Mouse (Mus musculus) midbrain, embryonic 13.5 days (tissue): ENCODE data around the gene Fam162a. TPM values are rescaled to one million over a fixed set of nuclear protein-coding genes. Genes with fewer than 3 reads are reported as not detected.
"Not testable (repeated sequence)": the region's sequence is repeated elsewhere in the genome, so short reads cannot be mapped to it uniquely, and the experiment has no call there.

Source experiments
- ATAC-seq: fragments of 200-750 bp; cut with Nextera tagmentation; 2 replicates; pipeline ENCODE4 v1.8.0; 2017; ENCODE audit warnings: mild to moderate bottlenecking, moderate TSS enrichment, moderate library complexity
- H3K27ac ChIP-seq: fragments of 300-500 bp; sonication (generic); 2 replicates; pipeline ENCODE4 v1.5.1; 2015; ENCODE audit warnings: inconsistent platforms, mild to moderate bottlenecking, moderate library complexity
- H3K27me3 ChIP-seq: fragments of 300-500 bp; sonication (generic); 2 replicates; pipeline ENCODE4 v1.6.1; 2015; ENCODE audit warnings: mild to moderate bottlenecking, inconsistent platforms
- H3K36me3 ChIP-seq: fragments of 300-500 bp; sonication (generic); 2 replicates; pipeline ENCODE4 v1.6.1; 2015; ENCODE audit warnings: mild to moderate bottlenecking, inconsistent platforms
- H3K4me1 ChIP-seq: fragments of 300-500 bp; sonication (generic); replicated peaks from 2 replicates; pipeline ENCODE4 v1.6.1; 2015; ENCODE audit warnings: inconsistent platforms
- H3K4me2 ChIP-seq: fragments of 300-500 bp; sonication (generic); replicated peaks from 2 replicates; pipeline ENCODE4 v1.6.1; 2015; ENCODE audit warnings: moderate library complexity, mild to moderate bottlenecking, inconsistent platforms
- H3K4me3 ChIP-seq: fragments of 300-500 bp; sonication (generic); replicated peaks from 2 replicates; pipeline ENCODE4 v1.5.1; 2015; ENCODE audit warnings: mild to moderate bottlenecking, inconsistent platforms
- H3K9ac ChIP-seq: fragments of 300-500 bp; sonication (generic); replicated peaks from 2 replicates; pipeline ENCODE4 v1.6.1; 2015; ENCODE audit warnings: mild to moderate bottlenecking, inconsistent platforms
- H3K9me3 ChIP-seq: fragments of 300-500 bp; sonication (generic); 2 replicates; pipeline ENCODE4 v1.6.1; 2016; ENCODE audit warnings: mild to moderate bottlenecking, inconsistent platforms
- WGBS: fragments of 180-500 bp; shearing (Covaris S2); methylation state at CpG from one replicate; pipeline ENCODE4 v1.1.7; 2015; 5-methylcytosine and 5-hydroxymethylcytosine counted together
- polyA plus RNA-seq: library from polyadenylated mRNA; unstranded; fragments of >200 nt; fragmentation: Nextera tagmentation; extraction: Ambion mirVana; gene quantifications from 2 replicates; pipeline ENCODE4 v1.2.1, GENCODE M21; 2015

The Fam162a gene
- polyA plus RNA-seq = 158 and 170 TPM in 2 replicates

- Histone ChIP-seq H3K9ac (peak within 1 kb of the TSS; percentile 84), H3K9me3 (no peaks in the 10 kb centered on the region), H3K4me2 (peak within 1 kb of the TSS; percentile 79), H3K27ac (peak within 1 kb of the TSS; percentile 98), H3K4me3 (peak within 1 kb of the TSS; percentile 62), H3K4me1 (peaks cover 34% of the 10 kb centered on the region), H3K27me3 (no peaks in the 10 kb centered on the region), H3K36me3 (0 out of 2 replicates have a peak, but pooled peaks cover 3% of the 10 kb centered on the region)
- WGBS = under 1% methylated on average over 81 of the region's 81 CpGs
- peak; percentile 98 for ATAC-seq
Measured at GRCm38 (mm10) chr16:36071450-36072379, at the start of gene Fam162a, which contains the start of gene Ccdc58. Fam162a (minus strand) TSS chr16:36071594. Ccdc58 (plus strand) TSS chr16:36071685.

GRCm38 (mm10) chr16:36115751-36116150 is 44.4 kb upstream of the Fam162a start:
- not testable (repeated sequence) for H3K4me2 ChIP-seq, ATAC-seq, H3K4me1 ChIP-seq, H3K36me3 ChIP-seq, H3K9me3 ChIP-seq, H3K4me3 ChIP-seq, H3K27ac ChIP-seq, H3K9ac ChIP-seq, H3K27me3 ChIP-seq
- 91% methylated on average over 6 of the region's 6 CpGs for WGBS

GRCm38 (mm10) chr16:36111486-36111885 is 40.1 kb upstream of the Fam162a start:
- H3K36me3 ChIP-seq, H3K27ac ChIP-seq, H3K4me2 ChIP-seq, H3K4me3 ChIP-seq, H3K9me3 ChIP-seq, H3K9ac ChIP-seq, H3K4me1 ChIP-seq, H3K27me3 ChIP-seq, ATAC-seq: not testable (repeated sequence)

- no peaks in the 10 kb centered on the region for H3K9me3 ChIP-seq
- H3K27me3 ChIP-seq = no peaks in the 10 kb centered on the region
- H3K4me1 ChIP-seq = no peaks in the 10 kb centered on the region
- no peak overlapping the region for H3K4me3 ChIP-seq
- ATAC-seq = no peak
- H3K9ac ChIP-seq = no peak overlapping the region
- 94% methylated on average over 1 of the region's 1 CpGs for WGBS
- no peak overlapping the region for H3K27ac ChIP-seq
- H3K36me3 ChIP-seq = no peaks in the 10 kb centered on the region
- no peak overlapping the region for H3K4me2 ChIP-seq
Measured at GRCm38 (mm10) chr16:36102211-36102610, 30.8 kb upstream of the Fam162a start.

DNA sequence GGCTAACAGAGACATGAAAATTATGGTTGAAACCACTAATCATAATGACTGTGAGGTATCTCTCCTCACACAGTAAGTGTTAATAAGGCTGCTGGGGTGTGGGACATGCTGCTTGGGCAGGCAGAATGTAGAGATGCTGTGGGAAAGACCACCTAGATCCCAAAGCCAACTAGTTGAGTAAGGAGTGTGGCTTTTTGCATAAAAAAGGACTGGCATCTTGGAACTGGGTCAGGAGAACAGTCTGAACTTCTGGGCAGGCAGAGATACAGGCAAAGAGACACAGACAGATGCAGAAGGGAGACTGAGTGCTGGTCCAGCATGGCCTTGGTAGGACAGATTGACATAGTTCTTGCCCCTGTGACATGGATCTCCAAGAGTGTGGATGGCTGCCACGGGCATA is 30.1 kb upstream of the Fam162a start:
- WGBS = 89% methylated on average over 1 of the region's 1 CpGs
- no peak for ATAC-seq

GRCm38 (mm10) chr16:36097813-36098499 is 26.6 kb upstream of the Fam162a start:
- H3K4me3 ChIP-seq, H3K27me3 ChIP-seq, H3K27ac ChIP-seq, H3K9ac ChIP-seq, H3K9me3 ChIP-seq, H3K4me1 ChIP-seq, H3K36me3 ChIP-seq, H3K4me2 ChIP-seq, ATAC-seq: not testable (repeated sequence)
- WGBS = 95% methylated on average over 12 of the region's 12 CpGs

More for the DNA sequence above, 30.1 kb upstream of the Fam162a start:
- H3K9me3 ChIP-seq = no peaks in the 10 kb centered on the region
- H3K36me3 ChIP-seq = no peaks in the 10 kb centered on the region
- no peak overlapping the region for H3K27ac ChIP-seq
- H3K27me3 ChIP-seq = no peaks in the 10 kb centered on the region
- H3K4me1 ChIP-seq = no peaks in the 10 kb centered on the region
- H3K4me2 ChIP-seq = no peak overlapping the region
- no peak overlapping the region for H3K4me3 ChIP-seq
- no peak overlapping the region for H3K9ac ChIP-seq

- no peaks in the 10 kb centered on the region for H3K4me1 ChIP-seq
- H3K27ac ChIP-seq = no peak overlapping the region
- no peak overlapping the region for H3K9ac ChIP-seq
- no peak overlapping the region for H3K4me3 ChIP-seq
- WGBS = 92% methylated on average over 3 of the region's 3 CpGs
- no peaks in the 10 kb centered on the region for H3K9me3 ChIP-seq
- peaks cover 12% of the 10 kb centered on the region for H3K36me3 ChIP-seq
- H3K4me2 ChIP-seq = no peak overlapping the region
- no peaks in the 10 kb centered on the region for H3K27me3 ChIP-seq
- ATAC-seq = no peak
Measured at GRCm38 (mm10) chr16:36094079-36094478, 22.7 kb upstream of the Fam162a start.

GRCm38 (mm10) chr16:36090785-36091509 is 19.6 kb upstream of the Fam162a start:
- no peak for ATAC-seq
- WGBS = 87% methylated on average over 11 of the region's 11 CpGs

DNA sequence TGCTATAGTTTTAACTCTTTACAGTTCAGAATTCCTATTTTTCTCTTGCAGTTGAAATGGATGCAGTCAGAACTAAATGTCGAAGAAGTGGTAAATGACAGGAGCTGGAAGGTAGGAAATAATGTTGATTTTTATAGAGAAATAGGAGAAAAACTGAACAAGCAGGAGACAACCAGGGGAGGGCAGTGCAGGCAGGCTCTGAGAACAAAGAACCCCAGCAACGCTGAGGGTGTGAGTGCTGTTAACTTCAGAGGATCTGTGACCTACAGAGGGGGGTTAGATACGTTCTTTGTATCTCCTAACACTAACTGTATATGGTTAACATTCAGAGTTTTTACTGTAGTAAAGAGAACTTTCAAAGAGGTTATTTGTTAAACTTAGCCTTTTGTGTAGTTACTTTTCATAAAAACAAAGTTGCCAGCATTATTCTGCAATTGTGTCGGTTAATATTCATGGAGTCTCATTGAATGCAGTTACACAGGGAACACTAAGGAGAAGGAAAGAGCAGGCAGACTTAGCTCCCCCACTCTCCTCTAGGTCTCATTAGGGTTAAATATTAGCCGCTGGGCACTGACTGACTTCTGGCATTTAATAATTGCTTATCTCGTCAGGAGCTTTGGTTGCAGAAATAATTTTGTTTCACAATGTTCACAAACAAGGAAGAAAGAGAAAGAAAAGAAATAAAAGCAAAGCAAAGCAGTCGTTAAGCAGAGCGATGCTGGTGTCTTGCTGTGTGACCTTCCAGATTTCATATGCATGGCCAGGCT is 18.6 kb upstream of the Fam162a start:
- Histone ChIP-seq H3K9ac (no peak overlapping the region), H3K27me3 (no peaks in the 10 kb centered on the region), H3K36me3 (peaks cover 37% of the 10 kb centered on the region), H3K9me3 (no peaks in the 10 kb centered on the region), H3K4me3 (no peak overlapping the region), H3K4me1 (no peaks in the 10 kb centered on the region), H3K4me2 (no peak overlapping the region), H3K27ac (no peak overlapping the region)
- ATAC-seq = no peak
- 79% methylated on average over 8 of the region's 8 CpGs for WGBS

More at GRCm38 (mm10) chr16:36090785-36091509, 19.6 kb upstream of the Fam162a start:
- no peak overlapping the region for H3K9ac ChIP-seq
- H3K4me2 ChIP-seq = no peak overlapping the region
- H3K4me1 ChIP-seq = no peaks in the 10 kb centered on the region
- H3K4me3 ChIP-seq = no peak overlapping the region
- no peaks in the 10 kb centered on the region for H3K9me3 ChIP-seq
- peaks cover 29% of the 10 kb centered on the region for H3K36me3 ChIP-seq
- no peaks in the 10 kb centered on the region for H3K27me3 ChIP-seq
- no peak overlapping the region for H3K27ac ChIP-seq

DNA sequence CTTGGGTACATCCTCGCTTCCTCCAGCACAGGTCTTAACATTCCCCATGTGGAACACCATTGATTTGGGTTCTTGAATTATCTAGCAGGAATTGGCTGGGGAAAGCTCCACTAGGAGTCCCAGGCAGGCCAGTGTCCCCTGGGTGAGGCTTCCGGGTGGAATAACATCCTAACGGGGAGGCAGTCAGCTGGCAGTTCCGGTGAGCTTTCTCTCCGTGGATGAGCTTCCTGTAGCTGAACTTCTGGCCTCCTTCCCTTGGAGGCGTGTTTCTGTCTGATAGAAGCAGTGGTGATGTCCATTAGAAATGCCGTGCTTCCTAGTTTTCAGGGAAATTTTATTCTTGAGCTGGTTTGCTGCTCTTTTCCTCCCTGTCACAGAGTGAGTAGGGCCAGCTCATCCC is 17.7 kb upstream of the Fam162a start:
- Histone ChIP-seq H3K4me2 (no peak overlapping the region), H3K27me3 (no peaks in the 10 kb centered on the region), H3K4me3 (no peak overlapping the region), H3K9ac (no peak overlapping the region), H3K36me3 (peaks cover 39% of the 10 kb centered on the region), H3K4me1 (no peaks in the 10 kb centered on the region), H3K9me3 (no peaks in the 10 kb centered on the region), H3K27ac (no peak overlapping the region)
- WGBS = 88% methylated on average over 7 of the region's 7 CpGs
- ATAC-seq = no peak

DNA sequence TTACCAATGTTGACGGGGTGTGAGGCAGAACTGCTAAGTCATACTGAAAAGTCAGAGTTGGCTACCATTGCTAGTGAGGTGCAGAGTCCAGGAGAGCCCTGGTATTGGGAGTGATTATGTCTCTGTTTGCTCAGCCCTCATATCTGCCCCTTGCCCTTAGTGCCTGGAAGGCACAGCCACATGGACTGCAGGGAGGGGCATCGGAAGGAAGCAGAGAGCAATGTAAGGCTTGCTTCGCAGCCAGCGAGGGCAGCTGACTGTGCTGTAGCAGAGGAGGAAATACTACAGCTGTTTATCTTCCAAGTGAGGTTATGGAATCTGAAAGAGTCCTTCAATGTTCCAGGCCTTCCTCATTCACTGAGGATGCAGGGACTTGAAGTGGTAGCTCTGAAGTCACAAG is 16.5 kb upstream of the Fam162a start:
- Histone ChIP-seq H3K4me1 (no peaks in the 10 kb centered on the region), H3K4me3 (no peak overlapping the region), H3K27ac (no peak overlapping the region), H3K9me3 (no peaks in the 10 kb centered on the region), H3K36me3 (peaks cover 48% of the 10 kb centered on the region), H3K27me3 (no peaks in the 10 kb centered on the region), H3K9ac (no peak overlapping the region), H3K4me2 (no peak overlapping the region)
- 92% methylated on average over 4 of the region's 4 CpGs for WGBS
- ATAC-seq = no peak
